Mouse (Mus musculus) megakaryocyte, embryonic 14.5 days (primary cell): ENCODE measurements around the gene Lcn10.

Source experiments
- FLI1 ChIP-seq: IDR thresholded peaks from 2 replicates; pipeline ENCODE4 v1.6.1; 2012; ENCODE audit warnings: low read length, inconsistent platforms, mixed read lengths
- GATA1 ChIP-seq: IDR thresholded peaks from 3 replicates; pipeline ENCODE4 v1.6.1; 2012; ENCODE audit warnings: mixed read lengths, low read length, inconsistent platforms, borderline replicate concordance

DNA sequence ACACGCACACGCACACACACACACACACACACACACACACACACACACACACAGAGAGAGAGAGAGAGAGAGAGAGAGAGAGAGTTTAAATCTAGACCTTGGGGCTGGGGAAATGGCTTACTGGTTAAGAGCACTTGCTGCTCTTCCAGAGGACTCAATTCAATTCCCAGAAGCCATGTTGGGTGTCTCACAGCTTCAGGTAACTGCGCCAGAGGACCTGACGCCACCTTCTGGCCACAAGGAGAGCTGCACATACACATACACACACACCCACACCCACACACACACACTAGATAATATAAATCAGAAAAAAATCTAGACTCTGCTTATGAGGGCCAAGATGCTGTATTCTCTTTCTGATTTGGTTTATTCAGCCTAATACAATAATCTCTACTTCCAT is 4.4 kb downstream of the Lcn10 start:
- no peak for TF ChIP-seq GATA1
- no peak for TF ChIP-seq FLI1
